Mouse (Mus musculus): ENCODE data around the gene Tmem260.

DNA sequence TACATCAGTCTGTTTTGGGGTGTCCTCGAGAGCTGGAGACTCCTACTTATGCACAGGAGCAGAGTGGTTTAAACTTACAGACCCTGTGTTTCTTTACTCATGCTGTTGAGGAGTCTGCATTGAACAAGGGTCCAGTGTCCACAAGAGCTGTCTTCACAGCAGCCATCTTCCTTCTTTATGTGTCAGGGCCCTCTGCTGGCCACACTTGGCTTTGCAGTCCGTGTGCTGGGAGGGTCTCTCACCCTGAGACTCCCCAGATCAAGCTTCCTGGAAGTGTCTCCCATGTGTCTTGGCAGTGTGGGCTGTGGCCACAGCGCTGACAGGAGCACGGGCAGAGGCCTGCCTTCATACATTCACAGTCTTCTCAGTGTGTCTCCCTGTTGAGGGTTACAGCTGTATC is 48.0 kb downstream of the Tmem260 start:
- TF ChIP-seq MAX (IDR thresholded peaks at IDR 0.05), result no peak
- TF ChIP-seq CTCF (IDR thresholded peaks at IDR 0.05; ENCODE audit: control insufficient read depth, insufficient read depth, insufficient read length), result peak; percentile 45

All from C2C12 (cell line).